Mouse (Mus musculus): ENCODE measurements at regions not wholly inside any gene's neighbourhood (a gene's known extent, or its start where the extent isn't known, plus 50 kb on each side); places are given as distances from the start of the nearest gene placed in this dataset.

- peak; percentile 56 for DNase-seq (ENCODE audit: low spot score)
These were observed 70.3 kb downstream of the Matn1 start for GRCm38 (mm10) chr4:131014301-131015081.

- DNase-seq (ENCODE audit: low spot score): no peak
These were observed 71.0 kb downstream of the Matn1 start for GRCm38 (mm10) chr4:131015156-131015555.

- DNase-seq (ENCODE audit: low spot score): peak; percentile 48
These were observed 79.4 kb downstream of the Matn1 start for GRCm38 (mm10) chr4:131023601-131024000.

GRCm38 (mm10) chr4:131036292-131036691 is 92.1 kb downstream of the Matn1 start:
- DNase-seq (ENCODE audit: low spot score): peak; percentile 15

- DNase-seq (ENCODE audit: low spot score): no peak
These were observed 93.0 kb downstream of the Matn1 start for GRCm38 (mm10) chr4:131037179-131037578.

GRCm38 (mm10) chr4:131039686-131040085 is 95.5 kb downstream of the Matn1 start:
- no peak for DNase-seq (ENCODE audit: low spot score)

GRCm38 (mm10) chr4:131041210-131041609 is 97.0 kb downstream of the Matn1 start:
- no peak for DNase-seq (ENCODE audit: low spot score)

- DNase-seq (ENCODE audit: low spot score): no peak
These were observed 101.9 kb downstream of the Matn1 start for GRCm38 (mm10) chr4:131046101-131046500.

- DNase-seq (ENCODE audit: low spot score): no peak
These were observed 102.9 kb downstream of the Matn1 start for GRCm38 (mm10) chr4:131046969-131047650.

GRCm38 (mm10) chr4:131056293-131056692 is 112.1 kb downstream of the Matn1 start:
- no peak for DNase-seq (ENCODE audit: low spot score)

GRCm38 (mm10) chr4:131059572-131059971 is 115.4 kb downstream of the Matn1 start:
- no peak for DNase-seq (ENCODE audit: low spot score)

- DNase-seq (ENCODE audit: low spot score): no peak
These were observed 116.1 kb downstream of the Matn1 start for GRCm38 (mm10) chr4:131060191-131060680.

GRCm38 (mm10) chr4:131060706-131061105 is 116.5 kb downstream of the Matn1 start:
- peak; percentile 34 for DNase-seq (ENCODE audit: low spot score)

- DNase-seq (ENCODE audit: low spot score): no peak
These were observed 118.4 kb downstream of the Matn1 start for GRCm38 (mm10) chr4:131062592-131062991.

GRCm38 (mm10) chr4:131066186-131066939 is 122.2 kb downstream of the Matn1 start:
- peak; percentile 64 for DNase-seq (ENCODE audit: low spot score)

GRCm38 (mm10) chr4:131070566-131070965 is 126.4 kb downstream of the Matn1 start:
- no peak for DNase-seq (ENCODE audit: low spot score)

- no peak for DNase-seq (ENCODE audit: low spot score)
These were observed 128.4 kb downstream of the Matn1 start for GRCm38 (mm10) chr4:131072623-131073022.

GRCm38 (mm10) chr4:131073420-131073819 is 129.2 kb downstream of the Matn1 start:
- peak; percentile 52 for DNase-seq (ENCODE audit: low spot score)

GRCm38 (mm10) chr4:131075326-131075932 is 131.2 kb downstream of the Matn1 start:
- peak; percentile 43 for DNase-seq (ENCODE audit: low spot score)

GRCm38 (mm10) chr4:131076628-131077027 is 132.4 kb downstream of the Matn1 start:
- DNase-seq (ENCODE audit: low spot score): no peak

GRCm38 (mm10) chr4:131080113-131080512 is 135.9 kb downstream of the Matn1 start:
- no peak for DNase-seq (ENCODE audit: low spot score)

- DNase-seq (ENCODE audit: low spot score): no peak
These were observed 139.2 kb downstream of the Matn1 start for GRCm38 (mm10) chr4:131083405-131083804.
